In genomic region chr5:113219876-113220275, GRCm38 (mm10) we compare ENCODE assay signal across 11 mouse cellular contexts. TPM values are rescaled to one million over a fixed set of nuclear protein-coding genes. Genes with fewer than 3 reads are reported as not detected.
DNase-seq lines count a peak whose midpoint lies in the region; ATAC-seq and TF ChIP-seq lines count a peak whose summit lies in the region.
"Had no signal": no experiment of that assay in that cellular context is flagged by ENCODE, and none has a peak within 500 bp of the region (broad histone marks: within the 10 kb centered on the region; RNA-seq: fewer than 3 reads in every experiment).

No protein-coding gene starts in this region.

- H3K4me3 ChIP-seq in heart, embryonic 15.5 days = peak overlapping the region; percentile 69; the same call in 1 of the 2 replicates
- H3K4me3 ChIP-seq in ES-Bruce4 (ENCODE audit: low read depth, low read length) = no peak overlapping the region
- H3K4me3 ChIP-seq in forebrain, embryonic 14.5 days (ENCODE audit: low read depth, low read length) = no peak overlapping the region
- H3K4me3 ChIP-seq in liver, embryonic 14.5 days (ENCODE audit: insufficient read depth in 1 of 2, low read depth in 2 of 2, low read length in 2 of 2) = no peak overlapping the region

- no peak for ATAC-seq in heart, embryonic 15.5 days (replicated peaks; ENCODE audit: insufficient number of reproducible peaks, insufficient read depth, low FRiP score, low read depth)
- no peak for ATAC-seq in forebrain, embryonic 14.5 days
- 0 out of 2 replicates have a peak, but pooled peaks have one; percentile 3 for ATAC-seq in liver, embryonic 14.5 days (ENCODE audit: insufficient read depth)
- ATAC-seq in granulocyte monocyte progenitor cell, adult 5-6 weeks (replicated peaks; ENCODE audit: poor library complexity, severe bottlenecking) = no peak

- TF ChIP-seq CTCF in ES-Bruce4 (IDR thresholded peaks at IDR 0.05; ENCODE audit: low read depth, low read length) = no peak
- no peak for TF ChIP-seq CTCF in liver, embryonic 14.5 days (IDR thresholded peaks at IDR 0.05; ENCODE audit: low read depth)

- TF ChIP-seq POLR2A in ES-Bruce4 (IDR thresholded peaks at IDR 0.05; ENCODE audit: insufficient read depth, low read length) = no peak

- intact Hi-C loops in heart, postnatal 14 days (cut with DNase I) = no loop called here

- no peak overlapping the region for H3K9ac ChIP-seq in heart, embryonic 15.5 days
- H3K9ac ChIP-seq in ES-Bruce4 (ENCODE audit: low read depth, poor library complexity, severe bottlenecking) = 0 out of 2 replicates have a peak overlapping the region, but pooled peaks have one; percentile 83
- no peak overlapping the region for H3K9ac ChIP-seq in forebrain, embryonic 14.5 days (ENCODE audit: low read length)
- H3K9ac ChIP-seq in liver, embryonic 14.5 days (replicated peaks) = no peak overlapping the region

- no peaks in the 10 kb centered on the region for H3K9me3 ChIP-seq in heart, embryonic 15.5 days (replicated peaks)
- H3K9me3 ChIP-seq in ES-Bruce4 (replicated peaks; ENCODE audit: control insufficient read depth, insufficient read depth, low read length, poor library complexity, severe bottlenecking) = no peaks in the 10 kb centered on the region
- H3K9me3 ChIP-seq in forebrain, embryonic 14.5 days (replicated peaks; ENCODE audit: control insufficient read depth, low read length) = no peaks in the 10 kb centered on the region
- H3K9me3 ChIP-seq in liver, embryonic 14.5 days (ENCODE audit: control insufficient read depth, low read length) = no peaks in the 10 kb centered on the region

- peaks cover 15% of the 10 kb centered on the region for H3K27me3 ChIP-seq in heart, embryonic 15.5 days
- H3K27me3 ChIP-seq in ES-Bruce4 (ENCODE audit: control insufficient read depth, insufficient read depth, low read length, poor library complexity, severe bottlenecking) = no peaks in the 10 kb centered on the region
- H3K27me3 ChIP-seq in forebrain, embryonic 14.5 days (replicated peaks; ENCODE audit: control insufficient read depth, insufficient read depth, low read length) = 0 out of 2 replicates have a peak, but pooled peaks cover 3% of the 10 kb centered on the region
- peaks cover 5% of the 10 kb centered on the region; the same call in 1 of the 2 replicates for H3K27me3 ChIP-seq in liver, embryonic 14.5 days (ENCODE audit: control insufficient read depth, insufficient read depth, low read length)

- no peaks in the 10 kb centered on the region for H3K36me3 ChIP-seq in heart, embryonic 15.5 days
- H3K36me3 ChIP-seq in ES-Bruce4 (ENCODE audit: control insufficient read depth, insufficient read depth, low read length, poor library complexity, severe bottlenecking) = no peaks in the 10 kb centered on the region
- H3K36me3 ChIP-seq in forebrain, embryonic 14.5 days (ENCODE audit: control insufficient read depth, insufficient read depth, low read length) = no peaks in the 10 kb centered on the region
- no peaks in the 10 kb centered on the region for H3K36me3 ChIP-seq in liver, embryonic 14.5 days (replicated peaks; ENCODE audit: control insufficient read depth, insufficient read depth, low read depth)

- WGBS in heart, embryonic 15.5 days = 67% methylated on average over 7 of the region's 7 CpGs
- WGBS in forebrain, embryonic 14.5 days = 68% methylated on average over 7 of the region's 7 CpGs
- 53% methylated on average over 7 of the region's 7 CpGs for WGBS in liver, embryonic 14.5 days (ENCODE audit: insufficient replicate concordance)

- H3K4me1 ChIP-seq in heart, embryonic 15.5 days (replicated peaks) = peaks cover 14% of the 10 kb centered on the region
- peaks cover 2% of the 10 kb centered on the region for H3K4me1 ChIP-seq in ES-Bruce4 (ENCODE audit: control insufficient read depth, insufficient read depth, low read length)
- H3K4me1 ChIP-seq in forebrain, embryonic 14.5 days (ENCODE audit: control insufficient read depth, insufficient read depth, low read length) = peaks cover 7% of the 10 kb centered on the region; the same call in 1 of the 2 replicates
- peaks cover 0 to 3% of the 10 kb centered on the region in 2 experiments; a peak in 1 of 4 replicates for H3K4me1 ChIP-seq in liver, embryonic 14.5 days (replicated peaks; ENCODE audit: control insufficient read depth in 2 of 2, insufficient read depth in 2 of 2, low read length in 1 of 2)

- no peak for TF ChIP-seq EP300 in ES-Bruce4 (IDR thresholded peaks at IDR 0.05; ENCODE audit: insufficient read depth, low read depth, low read length)
- no peak for TF ChIP-seq EP300 in liver, embryonic 14.5 days (IDR thresholded peaks at IDR 0.05; ENCODE audit: low read depth)

- H3K27ac ChIP-seq in heart, embryonic 15.5 days = no peak overlapping the region
- H3K27ac ChIP-seq in ES-Bruce4 (ENCODE audit: insufficient read depth, low read length) = no peak overlapping the region
- H3K27ac ChIP-seq in forebrain, embryonic 14.5 days (ENCODE audit: low read depth, low read length) = no peak overlapping the region
- no peak overlapping the region for H3K27ac ChIP-seq in liver, embryonic 14.5 days

- DNase-seq in heart, postnatal 14 days = no peak
- no peak for DNase-seq in forebrain, embryonic 14.5 days (ENCODE audit: low spot score)
- DNase-seq in liver, embryonic 14.5 days (ENCODE audit: low read depth in 3 of 3, low spot score in 3 of 3) = no peak
- no peak for DNase-seq in spleen, postnatal 14 days (ENCODE audit: low spot score in 2 of 2)
- no peak for DNase-seq in cerebellum, postnatal 4 days (ENCODE audit: low spot score in 2 of 2)
- DNase-seq: adrenal gland, adult 8-10 months; gastrocnemius, postnatal 14 days had no signal

- peak overlapping the region; percentile 97 for H3K4me2 ChIP-seq in heart, embryonic 15.5 days
- H3K4me2 ChIP-seq in forebrain, embryonic 14.5 days (ENCODE audit: low read length) = peak overlapping the region; percentile 94; the same call in 1 of the 2 replicates
- no peak overlapping the region; the same call in 1 of the 2 replicates for H3K4me2 ChIP-seq in liver, embryonic 14.5 days (ENCODE audit: low read depth)

RNA-seq across cellular contexts. Expression of gene 2900026A02Rik, which starts 1.2 kb away (rescaled TPM):
- polyA plus RNA-seq in heart, embryonic 15.5 days (2015; fragmentation: Nextera tagmentation; extraction: Ambion mirVana) = 14.1 and 17.4 TPM in 2 replicates
- 10 to 100 TPM; 33.9 to 35.3 TPM for total RNA-seq in heart, postnatal 14 days (2021)
- 14.2 and 15.2 TPM in 2 replicates for polyA plus RNA-seq in ES-Bruce4 (2011; ENCODE audit: insufficient read depth, insufficient read length, low read depth, missing spikeins)
- 2.1 and 2.7 TPM in 2 replicates for polyA plus RNA-seq in forebrain, embryonic 14.5 days (2014; fragmentation: Nextera tagmentation; extraction: Ambion mirVana)
- polyA plus RNA-seq in liver, embryonic 14.5 days (2012; rRNA removed) = 1.1 and 1.2 TPM in 2 replicates
- 0.63 and 0.68 TPM in 2 replicates for polyA plus RNA-seq in liver, embryonic 14.5 days (2014; fragmentation: Nextera tagmentation; extraction: Ambion mirVana)
- 3.0 and 4.1 TPM in 2 replicates for total RNA-seq in granulocyte monocyte progenitor cell, adult 5-6 weeks (2014; fragmentation: Nextera tagmentation)
- 0.47 and 0.88 TPM in 2 replicates for total RNA-seq in granulocyte monocyte progenitor cell, adult 5-6 weeks (2017)

RNA-seq across cellular contexts. Expression of gene Tmem211, which starts 6.8 kb away (rescaled TPM):
- not detected in 2 replicates for polyA plus RNA-seq in heart, embryonic 15.5 days (2015; fragmentation: Nextera tagmentation; extraction: Ambion mirVana)
- total RNA-seq in heart, postnatal 14 days (2021) = not detected
- polyA plus RNA-seq in ES-Bruce4 (2011; ENCODE audit: insufficient read depth, insufficient read length, low read depth, missing spikeins) = 0.76 and 0.97 TPM in 2 replicates
- not detected in 2 replicates for polyA plus RNA-seq in forebrain, embryonic 14.5 days (2014; fragmentation: Nextera tagmentation; extraction: Ambion mirVana)
- not detected in 2 replicates for polyA plus RNA-seq in liver, embryonic 14.5 days (2012; rRNA removed)
- not detected in 2 replicates for polyA plus RNA-seq in liver, embryonic 14.5 days (2014; fragmentation: Nextera tagmentation; extraction: Ambion mirVana)
- total RNA-seq in granulocyte monocyte progenitor cell, adult 5-6 weeks (2014; fragmentation: Nextera tagmentation) = not detected in 2 replicates
- not detected in 2 replicates for total RNA-seq in granulocyte monocyte progenitor cell, adult 5-6 weeks (2017)
- total RNA-seq: adrenal gland, adult 8-10 months; gastrocnemius, postnatal 14 days; left cerebral cortex, postnatal 14 days had no signal
